Mouse (Mus musculus): ENCODE measurements around the gene 2310011J03Rik. TPM values are rescaled to one million over a fixed set of nuclear protein-coding genes. Genes with fewer than 3 reads are reported as not detected.
A peak's percentile ranks its signal among the peaks of the same experiment; 100 is the strongest.

The 2310011J03Rik gene
- polyA plus RNA-seq, 1 experiment = 88.2 TPM

DNA sequence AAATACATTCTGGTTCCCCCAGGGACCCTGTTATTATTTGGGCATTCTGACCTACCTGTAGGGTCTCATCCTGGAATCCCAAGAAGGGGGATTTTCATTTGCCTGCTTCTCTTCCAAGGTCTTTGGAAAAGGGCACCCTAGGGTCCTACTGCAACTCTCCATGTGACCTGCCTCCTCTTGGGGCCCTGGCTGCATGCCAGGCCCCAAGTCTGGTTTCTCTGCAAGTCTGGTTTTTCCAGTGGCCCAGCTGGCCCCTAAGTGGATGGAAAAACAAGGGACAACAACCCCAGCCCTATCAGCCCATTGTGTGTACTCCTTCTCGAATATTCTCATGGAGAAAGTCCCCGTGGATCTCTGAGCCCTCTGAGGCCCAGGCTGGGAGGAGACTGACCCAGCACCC lies 10.6 kb upstream of the 2310011J03Rik start:
- Histone ChIP-seq H3K27me3 (replicated peaks) (peaks cover 37% of the 10 kb centered on the region), H3K4me3 (replicated peaks) (peak overlapping the region; percentile 92), H3K36me3 (replicated peaks; ENCODE audit: low read length) (peaks cover 19% of the 10 kb centered on the region), H3K4me1 (peaks cover 72% of the 10 kb centered on the region), H3K9me3 (no peaks in the 10 kb centered on the region)
- no peak for TF ChIP-seq GATA1 (IDR thresholded peaks at IDR 0.05; ENCODE audit: borderline replicate concordance, low read length)
- TF ChIP-seq FLI1 (IDR thresholded peaks at IDR 0.05; ENCODE audit: low read length) = no peak

DNA sequence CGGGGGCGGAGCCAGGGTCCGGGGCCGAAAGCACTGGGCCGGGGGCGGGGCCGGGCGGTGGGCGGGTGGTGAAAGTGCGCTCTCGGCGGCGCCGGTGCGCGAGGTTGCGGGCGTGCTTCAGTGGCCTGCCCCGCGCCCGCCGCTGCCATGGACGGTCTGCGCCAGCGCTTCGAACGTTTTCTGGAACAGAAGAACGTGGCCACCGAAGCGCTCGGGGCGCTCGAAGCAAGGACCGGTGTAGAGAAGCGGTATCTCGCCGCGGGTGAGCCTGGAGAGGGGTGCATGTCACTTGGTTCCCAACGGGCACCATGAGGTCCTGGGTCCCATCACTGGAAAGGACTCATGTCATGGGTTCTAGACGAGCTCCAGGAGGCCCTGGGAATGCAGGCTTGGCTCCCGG lies 9.7 kb upstream of the 2310011J03Rik start:
- TF ChIP-seq GATA1 (IDR thresholded peaks at IDR 0.05; ENCODE audit: borderline replicate concordance, low read length) = no peak
- no peak for TF ChIP-seq FLI1 (IDR thresholded peaks at IDR 0.05; ENCODE audit: low read length)
- Histone ChIP-seq H3K4me3 (replicated peaks) (peak overlapping the region; percentile 92), H3K4me1 (peaks cover 73% of the 10 kb centered on the region), H3K9me3 (no peaks in the 10 kb centered on the region), H3K27me3 (replicated peaks) (peaks cover 29% of the 10 kb centered on the region), H3K36me3 (replicated peaks; ENCODE audit: low read length) (peaks cover 11% of the 10 kb centered on the region)

DNA sequence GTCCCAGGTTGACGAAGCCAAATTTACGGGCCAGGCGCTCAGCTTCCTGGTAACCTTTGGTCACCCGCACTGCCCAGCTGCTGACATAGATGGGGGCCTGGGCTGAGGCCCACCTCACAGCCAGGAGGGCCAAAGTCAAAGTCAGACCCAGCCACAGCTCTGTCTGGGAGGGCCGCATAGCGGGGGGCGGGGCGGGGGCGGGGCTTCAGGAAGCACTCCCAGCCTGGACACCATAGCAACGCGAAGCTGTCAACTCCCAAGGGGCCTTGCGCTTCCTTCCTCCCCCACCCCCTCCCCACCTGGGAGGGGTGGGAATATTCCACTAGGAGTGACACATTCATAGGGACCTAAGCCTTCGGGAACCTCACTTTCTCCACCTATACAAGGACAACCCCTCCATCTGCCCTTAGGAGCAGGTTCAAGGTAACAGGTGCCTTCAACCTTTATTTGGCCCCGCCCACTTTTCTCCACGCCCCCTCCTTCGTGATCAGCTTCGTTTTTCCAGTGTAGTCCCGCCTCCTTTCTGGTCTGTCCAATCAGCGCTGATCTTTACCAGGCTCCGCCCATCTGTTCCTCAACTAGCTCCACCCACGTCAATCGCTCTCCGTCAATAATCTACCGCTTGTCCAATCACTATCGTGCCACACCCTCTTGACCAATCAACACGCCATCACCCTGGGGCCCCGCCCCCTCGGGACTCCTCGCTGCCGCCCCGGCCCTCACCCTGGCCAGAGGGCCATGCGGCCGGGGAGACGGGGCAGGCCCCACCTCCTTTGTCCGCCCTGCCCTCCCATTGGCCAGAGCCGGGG lies 9.1 kb upstream of the 2310011J03Rik start, which contains the start of the genes Pcsk4 and Reep6:
Pcsk4 (minus strand) TSS at position 226 of the 809 bp plus-strand sequence.
Reep6 (plus strand) TSS at position 681 of the 809 bp plus-strand sequence.
- Histone ChIP-seq H3K9me3 (no peaks in the 10 kb centered on the region), H3K4me1 (peaks cover 73% of the 10 kb centered on the region), H3K36me3 (replicated peaks; ENCODE audit: low read length) (peaks cover 5% of the 10 kb centered on the region), H3K4me3 (replicated peaks) (peak within 1 kb of the TSS; percentile 92), H3K27me3 (replicated peaks) (peaks cover 24% of the 10 kb centered on the region)
- TF ChIP-seq FLI1 (IDR thresholded peaks at IDR 0.05; ENCODE audit: low read length) (no peak), GATA1 (IDR thresholded peaks at IDR 0.05; ENCODE audit: borderline replicate concordance, low read length) (no peak)

DNA sequence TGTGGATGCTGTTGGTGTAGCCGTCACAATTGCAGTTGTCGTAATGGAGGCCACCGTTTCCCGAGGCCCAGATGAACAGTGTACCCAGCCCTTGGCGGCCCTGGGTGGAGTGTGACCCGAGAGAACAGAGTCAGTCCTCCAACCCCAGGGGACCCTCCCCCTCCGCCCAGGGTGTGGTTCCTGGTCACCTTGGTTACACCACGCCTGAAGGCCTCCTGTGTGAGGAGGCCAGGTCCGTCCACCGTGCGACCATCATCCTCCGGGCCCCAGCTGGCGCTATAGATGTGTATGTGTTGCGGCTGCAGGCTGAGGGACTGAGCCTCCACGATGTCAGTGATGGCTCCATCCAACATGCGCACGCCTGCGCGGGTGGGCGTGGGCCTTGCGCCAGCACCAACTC lies 4.7 kb upstream of the 2310011J03Rik start:
- Histone ChIP-seq H3K4me1 (peaks cover 76% of the 10 kb centered on the region), H3K4me3 (replicated peaks) (peak overlapping the region; percentile 67), H3K27me3 (replicated peaks) (peaks cover 2% of the 10 kb centered on the region), H3K36me3 (replicated peaks; ENCODE audit: low read length) (no peaks in the 10 kb centered on the region), H3K9me3 (no peaks in the 10 kb centered on the region)
- TF ChIP-seq GATA1 (IDR thresholded peaks at IDR 0.05; ENCODE audit: borderline replicate concordance, low read length) (no peak), FLI1 (IDR thresholded peaks at IDR 0.05; ENCODE audit: low read length) (no peak)

DNA sequence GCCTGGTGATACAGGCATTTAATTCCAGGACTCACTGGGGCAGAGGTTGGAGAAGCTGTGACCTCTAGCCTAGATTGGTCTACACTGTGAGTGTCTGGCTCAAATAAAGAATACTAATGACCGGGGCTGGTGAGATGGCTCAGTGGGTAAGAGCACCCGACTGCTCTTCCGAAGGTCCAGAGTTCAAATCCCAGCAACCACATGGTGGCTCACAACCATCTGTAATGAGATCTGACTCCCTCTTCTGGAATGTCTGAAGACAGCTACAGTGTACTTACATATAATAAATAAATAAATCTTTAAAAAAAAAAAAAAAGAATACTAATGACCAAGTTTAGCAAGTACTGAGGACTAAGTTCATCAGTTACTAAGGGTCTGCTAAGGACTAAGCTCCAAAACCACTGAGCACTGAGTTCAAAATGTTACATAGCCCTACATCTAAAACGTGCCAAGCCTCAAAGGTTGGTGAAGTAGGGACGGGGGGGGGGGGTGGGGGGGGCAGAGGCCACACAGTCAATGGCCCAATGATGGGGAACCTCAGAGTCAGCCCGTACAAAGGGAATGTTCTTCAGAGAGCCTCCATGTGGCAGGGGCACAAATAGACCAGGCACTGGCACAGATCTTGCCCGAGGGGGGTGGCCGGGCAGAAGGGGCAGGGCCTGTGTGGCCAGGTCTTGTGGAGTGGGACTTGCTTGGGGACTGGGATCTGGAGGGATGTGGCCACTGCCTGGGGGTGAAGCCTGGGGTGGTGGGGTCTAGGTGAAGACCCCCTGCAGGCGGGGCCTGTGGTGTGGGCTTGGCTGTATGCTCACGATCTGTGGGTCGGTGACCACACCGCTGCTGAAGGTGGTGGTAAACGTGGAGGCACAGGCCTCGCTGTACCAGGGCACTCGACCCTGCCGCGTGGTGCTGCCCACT lies 4.0 kb upstream of the 2310011J03Rik start:
- no peak for TF ChIP-seq GATA1 (IDR thresholded peaks at IDR 0.05; ENCODE audit: borderline replicate concordance, low read length)
- Histone ChIP-seq H3K4me1 (peaks cover 75% of the 10 kb centered on the region), H3K27me3 (replicated peaks) (peaks cover 2% of the 10 kb centered on the region), H3K9me3 (no peaks in the 10 kb centered on the region), H3K4me3 (replicated peaks) (peak overlapping the region; percentile 100), H3K36me3 (replicated peaks; ENCODE audit: low read length) (peaks cover 2% of the 10 kb centered on the region)

DNA sequence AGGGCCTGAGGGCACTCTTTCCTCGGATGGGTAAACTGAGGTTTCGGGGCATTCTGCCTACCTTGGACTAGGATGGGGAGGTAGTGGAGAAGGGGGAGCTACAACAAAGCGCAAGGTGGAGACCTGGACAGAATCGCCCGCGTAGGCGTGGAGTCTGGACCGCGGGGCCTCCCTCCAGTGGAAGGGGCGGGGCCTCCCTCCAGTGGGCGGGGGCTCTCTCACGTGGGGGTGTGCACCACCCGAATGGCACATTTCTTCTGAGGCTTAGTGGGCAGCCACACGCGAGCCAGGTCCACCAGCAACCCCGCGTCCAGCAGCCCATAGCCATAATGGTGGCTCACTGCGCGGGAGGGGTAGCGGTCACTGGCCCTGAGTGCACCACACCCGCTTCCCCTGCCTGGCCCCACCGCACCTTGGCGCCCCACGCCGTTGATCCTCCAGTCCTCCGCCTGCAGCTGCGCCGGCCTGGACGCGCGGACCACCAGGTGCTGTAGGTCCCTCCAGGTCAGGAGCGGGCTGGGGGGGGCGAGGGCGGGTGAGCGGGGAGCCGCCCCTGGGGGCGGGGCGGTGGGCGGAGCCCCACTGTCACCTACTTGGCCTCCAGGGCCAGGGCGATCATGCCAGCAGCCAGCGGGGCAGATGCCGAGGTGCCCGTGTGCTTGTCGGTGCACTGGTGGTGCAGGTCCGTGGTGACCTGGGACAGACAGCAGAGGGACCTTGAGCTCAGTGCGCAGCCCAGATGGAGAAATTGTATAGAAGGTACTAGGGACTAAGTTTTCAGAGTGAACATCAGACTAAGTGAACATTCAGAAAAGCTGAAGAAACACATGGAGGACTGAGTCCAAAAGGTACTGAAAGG lies 3.2 kb upstream of the 2310011J03Rik start:
- Histone ChIP-seq H3K27me3 (replicated peaks) (peaks cover 2% of the 10 kb centered on the region), H3K4me3 (replicated peaks) (peak overlapping the region; percentile 100), H3K36me3 (replicated peaks; ENCODE audit: low read length) (peaks cover 11% of the 10 kb centered on the region), H3K9me3 (no peaks in the 10 kb centered on the region), H3K4me1 (peaks cover 75% of the 10 kb centered on the region)
- TF ChIP-seq FLI1 (IDR thresholded peaks at IDR 0.05; ENCODE audit: low read length) (no peak), GATA1 (IDR thresholded peaks at IDR 0.05; ENCODE audit: borderline replicate concordance, low read length) (no peak)

DNA sequence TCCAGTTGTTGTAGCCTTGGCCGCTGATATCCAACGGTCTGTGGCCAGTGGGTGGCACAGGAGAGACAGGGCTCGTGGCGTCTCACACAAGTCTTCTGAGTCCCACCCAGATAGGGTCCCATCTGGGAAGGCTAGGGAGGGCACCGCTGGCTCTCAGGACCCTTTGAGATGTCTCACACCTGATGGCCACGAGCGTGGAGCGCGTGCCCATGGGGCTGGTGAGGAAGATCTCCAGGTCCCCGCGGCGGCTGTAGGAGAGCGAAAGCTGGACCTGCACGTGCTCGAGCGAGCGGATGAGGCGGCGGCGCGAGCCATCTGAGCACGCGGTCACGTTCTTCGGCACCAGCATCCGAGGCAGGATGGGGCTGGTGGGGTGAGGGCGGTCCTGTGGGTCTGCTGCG lies 2.5 kb upstream of the 2310011J03Rik start:
- Histone ChIP-seq H3K36me3 (replicated peaks; ENCODE audit: low read length) (peaks cover 18% of the 10 kb centered on the region), H3K4me1 (peaks cover 75% of the 10 kb centered on the region), H3K27me3 (replicated peaks) (peaks cover 2% of the 10 kb centered on the region), H3K4me3 (replicated peaks) (peak overlapping the region; percentile 100), H3K9me3 (no peaks in the 10 kb centered on the region)
- no peak for TF ChIP-seq FLI1 (IDR thresholded peaks at IDR 0.05; ENCODE audit: low read length)
- no peak for TF ChIP-seq GATA1 (IDR thresholded peaks at IDR 0.05; ENCODE audit: borderline replicate concordance, low read length)

DNA sequence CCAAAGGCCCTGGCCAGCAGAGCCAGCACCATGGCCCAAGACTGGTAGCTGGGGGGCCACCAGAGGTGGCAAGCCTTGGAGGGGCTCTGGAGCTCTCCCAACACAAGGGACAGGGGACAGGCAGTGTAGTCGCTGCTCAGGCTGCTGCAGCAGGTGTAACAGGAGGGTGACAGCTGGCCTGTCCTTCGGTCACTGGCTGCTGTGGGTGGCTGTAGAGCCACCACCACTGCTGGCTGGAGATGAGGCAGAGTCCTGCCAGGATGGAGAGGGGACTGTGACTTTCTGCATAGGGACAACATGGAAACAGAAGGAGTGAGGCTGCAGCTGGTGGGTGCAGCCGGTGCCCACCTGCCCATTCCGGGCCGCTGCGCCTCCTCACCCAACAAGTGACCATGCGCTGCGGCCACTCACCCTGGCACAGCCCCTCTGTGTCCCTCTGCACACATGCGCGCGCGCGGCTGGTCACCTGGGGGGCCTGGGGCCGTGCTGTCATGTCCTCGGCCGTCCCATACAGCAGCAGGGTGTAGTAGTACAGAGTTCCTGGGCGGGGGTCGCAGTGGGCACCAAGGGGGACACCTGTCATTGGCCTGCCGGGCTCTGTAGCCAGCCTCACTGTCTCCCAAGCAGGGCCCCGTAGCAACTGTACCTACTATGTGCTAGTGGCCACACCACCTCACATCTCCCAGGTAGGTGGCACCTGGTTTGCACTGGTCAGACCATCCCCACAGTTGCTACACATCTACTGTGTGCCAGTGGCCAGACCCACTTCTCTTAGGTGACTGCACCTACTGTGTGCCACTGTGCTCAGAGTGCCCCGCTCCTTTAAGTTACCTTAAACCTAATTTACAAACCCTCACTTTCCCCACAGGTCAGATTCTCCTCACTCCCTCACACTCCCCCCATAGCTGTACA lies 1.6 kb upstream of the 2310011J03Rik start:
- no peak for TF ChIP-seq FLI1 (IDR thresholded peaks at IDR 0.05; ENCODE audit: low read length)
- TF ChIP-seq GATA1 (IDR thresholded peaks at IDR 0.05; ENCODE audit: borderline replicate concordance, low read length) = no peak
- Histone ChIP-seq H3K4me1 (peaks cover 79% of the 10 kb centered on the region), H3K36me3 (replicated peaks; ENCODE audit: low read length) (peaks cover 27% of the 10 kb centered on the region), H3K4me3 (replicated peaks) (peak overlapping the region; percentile 100), H3K9me3 (no peaks in the 10 kb centered on the region), H3K27me3 (replicated peaks) (no peaks in the 10 kb centered on the region)
